In genomic region chr8:119428766-119429327, GRCm38 (mm10) we compare ENCODE assay signal across 25 mouse cellular contexts. TPM values are rescaled to one million over a fixed set of nuclear protein-coding genes. Genes with fewer than 3 reads are reported as not detected.
DNase-seq lines count a peak whose midpoint lies in the region; ATAC-seq and TF ChIP-seq lines count a peak whose summit lies in the region.
"Had no signal": no experiment of that assay in that cellular context is flagged by ENCODE, and none has a peak within 500 bp of the region (broad histone marks: within the 10 kb centered on the region; RNA-seq: fewer than 3 reads in every experiment).

No protein-coding gene starts in this region.

- ATAC-seq in liver, embryonic 16.5 days (ENCODE audit: low read depth): no peak
- ATAC-seq: activated CD4-positive, CD25-positive, alpha-beta regulatory T cell, adult 4 months; forebrain, embryonic 13.5 days; hindbrain, postnatal 0 days; intestine, embryonic 16.5 days had no signal

- 46% methylated on average over 5 of the region's 5 CpGs for WGBS in liver, embryonic 16.5 days (ENCODE audit: insufficient replicate concordance)

- TF ChIP-seq POLR2A in myocyte (IDR thresholded peaks at IDR 0.05; ENCODE audit: insufficient read length, low read depth): no peak

- peak overlapping the region; percentile 45; the same call in 1 of the 2 replicates for H3K27ac ChIP-seq in liver, embryonic 16.5 days (ENCODE audit: low read length)
- H3K27ac ChIP-seq: embryonic facial prominence, embryonic 13.5 days; forebrain, embryonic 13.5 days; hindbrain, postnatal 0 days; neural tube, embryonic 12.5 days had no signal

- H3K9me3 ChIP-seq in liver, embryonic 16.5 days (replicated peaks; ENCODE audit: control insufficient read depth, low read length): no peaks in the 10 kb centered on the region
- H3K9me3 ChIP-seq: embryonic facial prominence, embryonic 13.5 days; forebrain, embryonic 13.5 days; megakaryocyte, embryonic 14.5 days; neural tube, embryonic 12.5 days had no signal

- DNase-seq in adrenal gland, adult (ENCODE audit: inconsistent age in 2 of 2, low spot score in 1 of 2): peak; percentile 30 to 56
- DNase-seq in adrenal gland, postnatal 25 days: no peak
- DNase-seq in kidney, adult 9 months: peak; percentile 63
- no peak for DNase-seq in kidney, adult 18-20 months
- DNase-seq in liver: no peak
- no peak for DNase-seq in lung, postnatal 36 days
- DNase-seq: cerebellum, adult 8-10 months; cerebellum, postnatal 36 days; embryo, embryonic 11 days; lung, embryonic 14.5 days; midbrain, embryonic 14.5 days; right cerebral cortex, postnatal 14 days; spleen, adult 18-20 months; thymus, postnatal 14 days had no signal

- H3K79me2 ChIP-seq in myocyte (ENCODE audit: control insufficient read depth, insufficient read depth): no peaks in the 10 kb centered on the region

- no peak overlapping the region for H3K9ac ChIP-seq in liver, embryonic 16.5 days (ENCODE audit: low read depth, low read length)
- H3K9ac ChIP-seq: embryonic facial prominence, embryonic 13.5 days; forebrain, embryonic 13.5 days; lung, embryonic 14.5 days; neural tube, embryonic 12.5 days had no signal

- no peaks in the 10 kb centered on the region for H3K27me3 ChIP-seq in liver, embryonic 16.5 days (ENCODE audit: control insufficient read depth, insufficient read depth, low read depth, low read length)
- H3K27me3 ChIP-seq in myocyte (ENCODE audit: control insufficient read depth, insufficient read depth, insufficient read length): no peaks in the 10 kb centered on the region
- H3K27me3 ChIP-seq: embryonic facial prominence, embryonic 13.5 days; forebrain, embryonic 13.5 days; neural tube, embryonic 12.5 days had no signal

- H3ac ChIP-seq in myocyte (ENCODE audit: control insufficient read depth, insufficient read length): no peak overlapping the region

- no peak overlapping the region for H3K4me3 ChIP-seq in liver, embryonic 16.5 days (ENCODE audit: low read depth, low read length)
- no peak overlapping the region for H3K4me3 ChIP-seq in myocyte
- H3K4me3 ChIP-seq: embryonic facial prominence, embryonic 13.5 days; forebrain, embryonic 13.5 days; megakaryocyte, embryonic 14.5 days; neural tube, embryonic 12.5 days had no signal

- no peak overlapping the region for H3K4me2 ChIP-seq in liver, embryonic 16.5 days (ENCODE audit: low read depth, low read length)
- peak overlapping the region; percentile 48 for H3K4me2 ChIP-seq in myocyte (ENCODE audit: low read depth)
- H3K4me2 ChIP-seq: embryonic facial prominence, embryonic 13.5 days; forebrain, embryonic 13.5 days; heart, embryonic 11.5 days; lung, embryonic 14.5 days; neural tube, embryonic 12.5 days had no signal

- H3K4me1 ChIP-seq in liver, embryonic 16.5 days (ENCODE audit: control insufficient read depth, low read depth, low read length): peaks cover 47% of the 10 kb centered on the region
- H3K4me1 ChIP-seq: forebrain, embryonic 13.5 days; neural tube, embryonic 12.5 days had no signal

- no peaks in the 10 kb centered on the region for H3K36me3 ChIP-seq in liver, embryonic 16.5 days (ENCODE audit: control insufficient read depth, insufficient read depth)
- no peaks in the 10 kb centered on the region for H3K36me3 ChIP-seq in myocyte (ENCODE audit: control insufficient read depth, insufficient read depth)
- H3K36me3 ChIP-seq: embryonic facial prominence, embryonic 13.5 days; neural tube, embryonic 12.5 days had no signal

TF ChIP-seq in myocyte, 11 proteins besides CTCF, POLR2A, EP300 and RAD21:
- TF ChIP-seq MYOD1 (IDR thresholded peaks at IDR 0.05; ENCODE audit: control insufficient read depth in 1 of 3, insufficient read length in 2 of 3, low read depth in 2 of 3): peak in 1 of 3 experiments; percentile 66
- no peak for TF ChIP-seq MAX (IDR thresholded peaks at IDR 0.05; ENCODE audit: low read depth)
- TF ChIP-seq E2F4 (IDR thresholded peaks at IDR 0.05; ENCODE audit: insufficient read depth): no peak
- TF ChIP-seq TCF3 (IDR thresholded peaks at IDR 0.05; ENCODE audit: insufficient read length, low read depth): no peak
- peak in 1 of 3 experiments; percentile 79 for TF ChIP-seq MYOG (IDR thresholded peaks at IDR 0.05; ENCODE audit: control insufficient read depth in 1 of 3, insufficient read depth in 1 of 3, insufficient read length in 2 of 3, low read depth in 2 of 3)
- no peak for TF ChIP-seq CEBPB (IDR thresholded peaks at IDR 0.05; ENCODE audit: insufficient read depth, poor library complexity, severe bottlenecking)

RNA-seq across cellular contexts. Expression of gene Osgin1, which starts 5.1 kb away (rescaled TPM):
- total RNA-seq in adrenal gland, postnatal 25 days (2021): 73.4 and 110 TPM in 2 replicates
- polyA plus RNA-seq in liver, embryonic 16.5 days (2015; fragmentation: Nextera tagmentation; extraction: Ambion mirVana): 47.3 and 57.9 TPM in 2 replicates
- polyA plus RNA-seq in myocyte (2012; fragmentation: generic; extraction: Trizol): 14.3 TPM
- total RNA-seq: hindbrain, postnatal 0 days had no signal
- polyA plus RNA-seq: midbrain, embryonic 14.5 days had no signal

RNA-seq across cellular contexts. Expression of gene Necab2, which starts 17.7 kb away (rescaled TPM):
- total RNA-seq in adrenal gland, postnatal 25 days (2021): 6.5 and 7.0 TPM in 2 replicates
- polyA plus RNA-seq in liver, embryonic 16.5 days (2015; fragmentation: Nextera tagmentation; extraction: Ambion mirVana): 0.04 TPM in 1 of 2 replicates, not detected in the other
- polyA plus RNA-seq in myocyte (2012; fragmentation: generic; extraction: Trizol): not detected
- polyA plus RNA-seq: activated CD4-positive, CD25-positive, alpha-beta regulatory T cell, adult 4 months; heart, postnatal 0 days had no signal

RNA-seq across cellular contexts. Expression of gene Mlycd, which starts 34.2 kb away (rescaled TPM):
- 46.2 and 49.0 TPM in 2 replicates for total RNA-seq in adrenal gland, postnatal 25 days (2021)
- polyA plus RNA-seq in liver, embryonic 16.5 days (2015; fragmentation: Nextera tagmentation; extraction: Ambion mirVana): 10.0 and 12.1 TPM in 2 replicates
- 23.1 TPM for polyA plus RNA-seq in myocyte (2012; fragmentation: generic; extraction: Trizol)

Comparison
In these comparisons a context has a peak if more than half of its experiments do, and no peak if none do; other contexts are left out.
1. DNase-seq: peak in adrenal gland, adult (2 of 2) and kidney, adult 9 months (single experiment); none in adrenal gland, postnatal 25 days (single experiment), kidney, adult 18-20 months (single experiment), liver (single experiment) and lung, postnatal 36 days (single experiment).